Mouse (Mus musculus): ENCODE data around the gene Sf3b6. TPM values are rescaled to one million over a fixed set of nuclear protein-coding genes. Genes with fewer than 3 reads are reported as not detected.

Sf3b6 gene
- 100 to 1,000 TPM; 119 to 129 TPM for total RNA-seq (2023)

DNA sequence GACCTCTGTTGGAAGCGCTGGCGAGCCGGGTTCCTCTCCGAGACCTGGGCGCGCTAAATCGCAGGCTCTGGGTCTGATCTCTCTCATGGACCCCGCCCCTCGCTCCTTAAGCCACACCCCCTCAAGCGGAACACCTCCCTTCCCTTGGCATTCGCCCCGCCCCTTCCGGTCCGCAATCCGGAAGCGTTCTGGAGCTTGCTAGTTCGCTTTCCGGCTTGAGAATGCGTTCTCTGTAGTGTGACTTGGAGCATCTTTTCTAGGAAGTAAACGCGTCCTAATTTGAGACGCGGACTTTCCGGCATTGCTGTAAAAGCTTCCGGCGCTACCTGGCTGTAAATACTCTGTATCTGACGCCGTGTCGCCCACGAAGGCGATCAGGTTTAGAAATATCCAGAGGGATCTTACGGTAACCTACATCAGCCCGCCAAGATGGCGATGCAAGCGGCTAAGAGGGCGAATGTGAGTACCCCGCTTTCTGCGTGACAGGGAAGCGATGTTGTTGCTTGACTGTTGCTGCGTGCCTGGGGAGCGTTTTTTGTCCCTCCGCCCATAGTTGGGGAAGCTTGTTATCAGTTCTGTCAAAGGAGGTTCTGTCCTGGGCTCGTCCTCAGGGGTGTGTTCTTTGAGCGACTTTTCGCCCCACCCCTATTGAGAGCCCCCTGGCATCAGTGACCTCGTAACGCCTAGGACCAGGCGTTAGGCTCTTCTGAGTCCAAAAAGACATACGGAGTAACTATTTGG lies at the start of gene Sf3b6:
Gene Sf3b6 (plus strand): TSS at position 184 of the 741 bp plus-strand sequence.

DNA sequence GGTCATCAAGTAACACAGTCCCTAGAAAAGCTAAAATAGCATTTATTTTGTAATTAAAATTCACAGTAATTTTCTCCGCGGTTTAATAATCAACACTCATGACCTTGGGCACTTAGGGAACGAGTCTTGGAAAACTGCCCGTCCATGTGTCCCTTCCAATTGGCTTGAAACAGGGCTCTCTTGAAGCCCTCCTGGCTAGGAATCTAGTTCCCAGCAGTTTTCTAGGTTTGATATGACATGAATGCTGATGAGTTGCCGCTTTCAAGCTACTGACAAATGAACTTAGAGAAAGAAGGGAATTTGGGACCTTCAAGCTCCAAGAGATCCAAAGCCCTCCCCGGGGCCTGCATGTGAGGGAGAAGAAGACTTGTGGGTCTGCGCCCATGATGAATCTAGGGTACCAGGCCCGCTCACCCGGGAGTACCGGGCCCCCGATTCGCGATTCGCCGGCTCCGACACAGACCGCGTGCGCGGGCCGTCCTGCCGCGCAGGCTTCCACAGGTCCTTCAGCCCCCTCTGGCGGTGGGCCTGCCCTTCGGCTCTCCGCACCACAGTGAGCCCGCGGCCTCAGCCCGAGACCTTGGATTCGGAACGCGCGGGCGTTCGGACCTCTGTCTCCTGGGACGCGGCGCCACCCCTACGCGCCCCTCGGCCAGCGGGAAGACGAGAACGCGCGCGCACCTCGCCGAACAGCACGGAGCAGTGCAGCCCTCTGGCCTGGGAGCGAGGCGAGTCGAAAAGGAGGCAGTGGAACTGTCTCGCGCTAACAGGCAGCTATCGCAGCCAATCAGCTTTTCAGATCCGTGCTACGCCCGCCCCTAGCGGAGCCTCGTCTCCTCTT lies 48.6 kb upstream of the Sf3b6 start, which contains the start of the genes Pfn4 and Fam228b:
Gene Pfn4 (plus strand): TSS at position 531 of the 841 bp plus-strand sequence.
Gene Fam228b (minus strand): TSS at position 776 of the 841 bp plus-strand sequence.

DNA sequence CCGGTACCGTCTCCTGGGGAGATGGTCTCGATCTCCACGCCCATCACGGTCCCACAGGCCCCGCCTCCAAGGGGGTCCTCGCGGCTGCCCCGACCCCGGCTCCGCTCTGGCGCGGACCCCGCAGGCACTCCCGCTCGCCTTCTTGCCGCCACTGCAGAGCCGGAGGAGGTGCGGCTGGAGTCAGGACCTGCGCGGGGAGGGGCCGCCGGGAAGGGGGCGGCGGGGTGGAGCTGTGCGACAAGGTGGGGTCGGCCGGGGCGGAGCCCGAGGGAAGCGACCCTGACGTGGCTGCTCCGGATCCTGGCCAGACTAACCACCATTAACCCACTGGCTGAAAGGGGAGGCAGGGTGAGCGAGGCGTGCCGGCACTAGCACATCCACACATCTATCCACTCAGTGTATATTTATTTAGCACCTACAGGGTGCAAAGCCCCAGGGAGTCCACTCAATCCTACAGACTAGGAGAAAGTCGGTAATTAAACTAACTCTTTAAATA lies 24.1 kb downstream of the Sf3b6 start, which contains the start of gene Fkbp1b:
Gene Fkbp1b (minus strand): TSS at position 200 of the 496 bp plus-strand sequence.

DNA sequence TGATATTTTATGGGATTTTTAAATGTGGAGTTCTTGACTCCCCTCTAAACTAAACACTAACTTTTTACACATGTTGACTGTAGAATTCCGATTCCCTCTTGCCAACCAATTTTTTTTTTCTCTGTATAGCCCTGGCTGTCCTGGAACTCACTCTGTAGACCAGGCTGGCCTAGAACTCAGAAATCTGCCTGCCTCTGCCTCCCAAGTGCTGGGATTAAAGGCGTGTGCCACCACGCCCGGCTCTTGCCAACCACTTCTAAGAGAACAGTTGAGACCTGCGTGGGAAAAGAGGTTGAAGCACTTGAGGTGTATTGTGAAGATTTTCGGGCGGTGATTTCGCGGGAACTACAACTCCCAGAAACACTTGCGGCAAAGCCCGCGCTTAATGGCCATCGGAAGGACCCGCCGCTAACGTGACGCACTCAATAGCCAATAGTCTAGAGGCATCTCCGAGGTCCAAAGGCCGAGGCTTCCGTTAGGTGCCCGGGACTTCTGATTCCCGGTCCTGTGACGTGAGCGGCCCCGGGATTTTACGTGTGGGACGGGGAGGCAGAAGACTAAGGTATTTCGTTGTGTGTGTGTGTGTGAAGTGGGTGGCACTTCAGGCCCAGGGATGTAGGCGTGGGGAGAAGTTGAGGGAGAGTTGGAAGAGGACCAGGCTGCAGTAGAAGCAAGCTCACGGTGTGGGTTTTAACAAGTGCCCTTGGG lies 25.7 kb downstream of the Sf3b6 start, which contains the start of gene Wdcp:
Gene Wdcp (plus strand): TSS at position 414 of the 708 bp plus-strand sequence.

DNA sequence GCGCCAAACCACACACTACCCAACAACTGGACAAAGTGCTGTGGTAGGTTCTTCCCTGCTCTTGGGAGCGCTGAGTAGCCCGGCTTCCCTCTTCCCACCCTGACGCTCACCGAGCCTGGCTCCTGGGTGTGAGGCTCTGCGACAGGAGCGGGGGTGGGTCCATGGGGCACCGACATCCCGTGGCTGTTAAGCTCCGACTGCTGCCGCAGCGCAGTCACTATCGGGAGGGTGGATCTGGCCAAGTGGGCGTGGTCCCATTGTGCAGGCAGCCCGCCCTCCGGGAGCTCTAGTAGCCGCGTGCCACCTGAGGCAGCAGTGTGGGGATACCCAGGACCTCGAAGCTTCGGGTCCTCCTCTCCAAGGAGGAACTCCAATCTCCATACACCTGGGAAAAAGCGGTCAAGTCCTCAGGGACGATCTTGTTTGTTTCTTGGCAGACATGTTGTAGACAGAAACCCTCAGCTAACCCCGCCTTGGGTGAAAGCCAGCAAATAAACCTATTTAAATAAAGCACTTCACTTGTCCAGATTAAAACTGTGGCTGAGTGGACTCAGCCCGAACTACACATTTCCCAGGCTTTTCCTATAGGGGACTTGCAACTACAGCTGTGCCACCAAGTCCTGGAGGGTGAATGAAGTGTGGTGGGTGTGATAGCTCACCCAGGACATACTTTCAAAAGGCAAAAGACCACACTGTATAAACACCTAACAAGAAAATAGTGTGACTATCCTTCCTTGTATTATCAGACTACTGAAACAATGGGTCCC lies 57.0 kb downstream of the Sf3b6 start, which contains the start of gene Mfsd2b:
Gene Mfsd2b (minus strand): TSS at position 199 of the 767 bp plus-strand sequence.

Other genes starting within 250 kb of the Sf3b6 start
- gene Itsn2, start 224.9 kb upstream of the Sf3b6 start, total RNA-seq (2023) = 100 to 1,000 TPM; 156 to 168 TPM
- gene Gm3625, start 224.6 kb upstream of the Sf3b6 start, total RNA-seq (2023) = not detected
- not detected for gene Fam228a, start 79.1 kb upstream of the Sf3b6 start, total RNA-seq (2023)
- under 1 TPM; 0.47 to 0.82 TPM for gene Pfn4, start 48.5 kb upstream of the Sf3b6 start, total RNA-seq (2023)
- gene Fam228b, start 48.3 kb upstream of the Sf3b6 start, total RNA-seq (2023) = 1 to 10 TPM; 1.6 to 4.6 TPM
- 10 to 100 TPM; 18.2 to 18.3 TPM for gene Fkbp1b, start 24.0 kb downstream of the Sf3b6 start, total RNA-seq (2023)
- gene Wdcp, start 25.8 kb downstream of the Sf3b6 start, total RNA-seq (2023) = 10 to 100 TPM; 12.8 to 14.4 TPM
- gene Mfsd2b, start 56.8 kb downstream of the Sf3b6 start, total RNA-seq (2023) = under 1 TPM; 0.67 to 0.79 TPM
- gene Ubxn2a, start 90.2 kb downstream of the Sf3b6 start, total RNA-seq (2023) = 10 to 100 TPM; 16.7 to 18.9 TPM
- gene Atad2b, start 99.8 kb downstream of the Sf3b6 start, total RNA-seq (2023) = 10 to 100 TPM; 91.1 to 93.4 TPM